In the genomic region with DNA sequence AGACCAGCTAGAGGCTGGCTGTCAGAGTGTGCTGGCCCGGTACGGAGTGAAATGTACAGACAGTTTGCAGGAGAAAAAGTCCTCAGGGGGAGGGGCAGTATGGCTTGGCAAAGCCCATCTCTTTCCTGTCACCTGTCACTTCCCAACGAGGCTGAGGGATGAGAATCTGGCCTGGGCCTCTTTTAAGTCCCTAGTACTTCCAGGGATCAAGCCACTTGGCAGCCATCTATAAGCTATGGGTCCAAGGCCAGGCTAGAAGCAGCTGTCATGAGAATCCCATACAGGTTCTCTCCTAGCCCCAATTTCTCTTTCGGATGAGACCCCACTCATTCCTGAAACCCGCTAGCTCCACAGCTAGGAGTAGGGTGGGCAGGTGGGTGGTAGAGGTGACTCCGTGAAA, we compare ENCODE assay signal across 18 mouse cellular contexts. TPM values are rescaled to one million over a fixed set of nuclear protein-coding genes. Genes with fewer than 3 reads are reported as not detected.
DNase-seq lines count a peak whose midpoint lies in the region; ATAC-seq lines count a peak whose summit lies in the region.
"Had no signal": no experiment of that assay in that cellular context is flagged by ENCODE, and none has a peak within 500 bp of the region (broad histone marks: within the 10 kb centered on the region; RNA-seq: fewer than 3 reads in every experiment).

No protein-coding gene starts in this region.

- WGBS in forebrain, embryonic 11.5 days = 83% methylated on average over 6 of the region's 6 CpGs
- WGBS in forebrain, embryonic 16.5 days = 76% methylated on average over 6 of the region's 6 CpGs
- WGBS in neural tube, embryonic 12.5 days = 83% methylated on average over 6 of the region's 6 CpGs
- 75% methylated on average over 6 of the region's 6 CpGs for WGBS in neural tube, embryonic 15.5 days
- 69% methylated on average over 6 of the region's 6 CpGs for WGBS in stomach, embryonic 16.5 days

- no peaks in the 10 kb centered on the region for H3K36me3 ChIP-seq in forebrain, embryonic 11.5 days (ENCODE audit: control insufficient read depth, insufficient read depth, low read length)
- H3K36me3 ChIP-seq in forebrain, embryonic 16.5 days (ENCODE audit: control insufficient read depth, insufficient read depth) = no peaks in the 10 kb centered on the region
- H3K36me3 ChIP-seq in neural tube, embryonic 12.5 days = no peaks in the 10 kb centered on the region
- no peaks in the 10 kb centered on the region for H3K36me3 ChIP-seq in neural tube, embryonic 15.5 days
- H3K36me3 ChIP-seq in stomach, embryonic 16.5 days (ENCODE audit: control insufficient read depth, insufficient read depth, low read length) = no peaks in the 10 kb centered on the region
- H3K36me3 ChIP-seq: embryonic facial prominence, embryonic 13.5 days; hindbrain, embryonic 15.5 days; limb, embryonic 15.5 days had no signal

- no peak overlapping the region for H3K9ac ChIP-seq in forebrain, embryonic 11.5 days (ENCODE audit: low read length)
- no peak overlapping the region for H3K9ac ChIP-seq in forebrain, embryonic 16.5 days (replicated peaks; ENCODE audit: low read depth, low read length)
- 0 out of 2 replicates have a peak overlapping the region, but pooled peaks have one; percentile 8 for H3K9ac ChIP-seq in neural tube, embryonic 12.5 days
- no peak overlapping the region for H3K9ac ChIP-seq in neural tube, embryonic 15.5 days (replicated peaks)
- no peak overlapping the region; the same call in 1 of the 2 replicates for H3K9ac ChIP-seq in stomach, embryonic 16.5 days (ENCODE audit: low read length)
- H3K9ac ChIP-seq: embryonic facial prominence, embryonic 13.5 days; forebrain, embryonic 13.5 days; hindbrain, embryonic 15.5 days; limb, embryonic 15.5 days had no signal

- H3K4me2 ChIP-seq in forebrain, embryonic 11.5 days (ENCODE audit: low read depth, low read length, severe bottlenecking) = no peak overlapping the region
- no peak overlapping the region for H3K4me2 ChIP-seq in forebrain, embryonic 16.5 days (ENCODE audit: low read length)
- H3K4me2 ChIP-seq in neural tube, embryonic 12.5 days (replicated peaks) = no peak overlapping the region
- no peak overlapping the region for H3K4me2 ChIP-seq in neural tube, embryonic 15.5 days
- no peak overlapping the region for H3K4me2 ChIP-seq in stomach, embryonic 16.5 days (ENCODE audit: low read depth, low read length)
- H3K4me2 ChIP-seq: embryonic facial prominence, embryonic 13.5 days; forebrain, embryonic 13.5 days; hindbrain, embryonic 15.5 days; limb, embryonic 15.5 days had no signal

- no peaks in the 10 kb centered on the region for H3K9me3 ChIP-seq in forebrain, embryonic 11.5 days (ENCODE audit: control insufficient read depth, low read length)
- H3K9me3 ChIP-seq in forebrain, embryonic 16.5 days (ENCODE audit: control insufficient read depth, low read length) = no peaks in the 10 kb centered on the region
- H3K9me3 ChIP-seq in neural tube, embryonic 12.5 days = no peaks in the 10 kb centered on the region
- no peaks in the 10 kb centered on the region for H3K9me3 ChIP-seq in neural tube, embryonic 15.5 days (replicated peaks)
- H3K9me3 ChIP-seq in stomach, embryonic 16.5 days (replicated peaks; ENCODE audit: control insufficient read depth, low read length) = no peaks in the 10 kb centered on the region
- H3K9me3 ChIP-seq: embryonic facial prominence, embryonic 13.5 days; forebrain, embryonic 13.5 days; hindbrain, embryonic 15.5 days; limb, embryonic 15.5 days; megakaryocyte, embryonic 14.5 days had no signal

- H3K27ac ChIP-seq in forebrain, embryonic 11.5 days (ENCODE audit: low read depth, low read length) = no peak overlapping the region
- H3K27ac ChIP-seq in forebrain, embryonic 16.5 days (ENCODE audit: low read length) = no peak overlapping the region
- H3K27ac ChIP-seq in neural tube, embryonic 12.5 days = no peak overlapping the region
- H3K27ac ChIP-seq in neural tube, embryonic 15.5 days (replicated peaks) = no peak overlapping the region
- peak overlapping the region; percentile 87 for H3K27ac ChIP-seq in stomach, embryonic 16.5 days (ENCODE audit: low read length)
- H3K27ac ChIP-seq: embryonic facial prominence, embryonic 13.5 days; forebrain, embryonic 13.5 days; hindbrain, embryonic 15.5 days; layer of hippocampus, adult 2 months; limb, embryonic 15.5 days had no signal

- ATAC-seq in forebrain, embryonic 11.5 days (replicated peaks; ENCODE audit: low FRiP score) = no peak
- ATAC-seq in forebrain, embryonic 16.5 days = no peak
- no peak for ATAC-seq in neural tube, embryonic 12.5 days (ENCODE audit: low FRiP score, low read depth)
- ATAC-seq in neural tube, embryonic 15.5 days (ENCODE audit: low FRiP score) = no peak
- no peak for ATAC-seq in stomach, embryonic 16.5 days (ENCODE audit: insufficient read depth, low FRiP score)
- ATAC-seq: forebrain, embryonic 13.5 days had no signal

- peak; percentile 35 for DNase-seq in forebrain, embryonic 11.5 days (ENCODE audit: low spot score)
- peak; percentile 68 to 72 for DNase-seq in cerebellum, postnatal 14 days
- no peak for DNase-seq in adrenal gland, postnatal 25 days
- DNase-seq in urinary bladder, postnatal 36 days (ENCODE audit: low spot score in 2 of 2) = no peak
- DNase-seq: adrenal gland, postnatal 36 days; heart, adult 18-20 months; kidney, adult 8-10 months; lung, adult 2 months had no signal

- no peaks in the 10 kb centered on the region; the same call in 1 of the 2 replicates for H3K4me1 ChIP-seq in forebrain, embryonic 11.5 days (replicated peaks; ENCODE audit: control insufficient read depth, insufficient read depth, low read length)
- peaks cover 11% of the 10 kb centered on the region for H3K4me1 ChIP-seq in forebrain, embryonic 16.5 days (replicated peaks; ENCODE audit: control insufficient read depth, insufficient read depth, low read length)
- peaks cover 6% of the 10 kb centered on the region for H3K4me1 ChIP-seq in neural tube, embryonic 12.5 days
- peaks cover 16% of the 10 kb centered on the region; the same call in 1 of the 2 replicates for H3K4me1 ChIP-seq in neural tube, embryonic 15.5 days
- peaks cover 4% of the 10 kb centered on the region; the same call in 1 of the 2 replicates for H3K4me1 ChIP-seq in stomach, embryonic 16.5 days (ENCODE audit: control insufficient read depth, insufficient read depth, low read length)

- peaks cover 13% of the 10 kb centered on the region for H3K27me3 ChIP-seq in forebrain, embryonic 11.5 days (ENCODE audit: control insufficient read depth, insufficient read depth, low read length)
- H3K27me3 ChIP-seq in forebrain, embryonic 16.5 days (replicated peaks; ENCODE audit: control insufficient read depth, insufficient read depth, low read length) = peaks cover 8% of the 10 kb centered on the region
- H3K27me3 ChIP-seq in neural tube, embryonic 12.5 days (replicated peaks) = peaks cover 25% of the 10 kb centered on the region
- H3K27me3 ChIP-seq in neural tube, embryonic 15.5 days (replicated peaks) = peaks cover 15% of the 10 kb centered on the region
- peaks cover 12% of the 10 kb centered on the region for H3K27me3 ChIP-seq in stomach, embryonic 16.5 days (ENCODE audit: control insufficient read depth, insufficient read depth, low read length)

- no peak overlapping the region for H3K4me3 ChIP-seq in forebrain, embryonic 11.5 days (ENCODE audit: low read depth, low read length)
- no peak overlapping the region for H3K4me3 ChIP-seq in forebrain, embryonic 16.5 days (replicated peaks; ENCODE audit: low read length)
- no peak overlapping the region for H3K4me3 ChIP-seq in neural tube, embryonic 12.5 days
- no peak overlapping the region for H3K4me3 ChIP-seq in neural tube, embryonic 15.5 days (replicated peaks)
- H3K4me3 ChIP-seq in stomach, embryonic 16.5 days (replicated peaks; ENCODE audit: low read length) = no peak overlapping the region
- H3K4me3 ChIP-seq: embryonic facial prominence, embryonic 13.5 days; forebrain, embryonic 13.5 days; hindbrain, embryonic 15.5 days; layer of hippocampus, adult 2 months; limb, embryonic 15.5 days; megakaryocyte, embryonic 14.5 days had no signal

RNA-seq across cellular contexts. Expression of a gene that starts 5.6 kb away (rescaled TPM):
- polyA plus RNA-seq in forebrain, embryonic 11.5 days (2014; fragmentation: Nextera tagmentation; extraction: Ambion mirVana) = 2.5 and 2.8 TPM in 2 replicates
- polyA plus RNA-seq in forebrain, embryonic 16.5 days (2015; fragmentation: Nextera tagmentation; extraction: Ambion mirVana) = 5.6 and 7.6 TPM in 2 replicates
- 12.6 and 18.8 TPM in 2 replicates for polyA plus RNA-seq in neural tube, embryonic 12.5 days (2016; fragmentation: Nextera tagmentation; extraction: Ambion mirVana)
- polyA plus RNA-seq in neural tube, embryonic 15.5 days (2015; fragmentation: Nextera tagmentation; extraction: Ambion mirVana) = 9.8 and 18.7 TPM in 2 replicates
- polyA plus RNA-seq in stomach, embryonic 16.5 days (2015; fragmentation: Nextera tagmentation; extraction: Ambion mirVana) = 26.4 and 27.1 TPM in 2 replicates
- total RNA-seq in adrenal gland, postnatal 25 days (2021) = 2.4 and 3.5 TPM in 2 replicates

RNA-seq across cellular contexts. Expression of a gene that starts 53.6 kb away (rescaled TPM):
- polyA plus RNA-seq in forebrain, embryonic 11.5 days (2014; fragmentation: Nextera tagmentation; extraction: Ambion mirVana) = 0.57 and 0.84 TPM in 2 replicates
- 0.68 and 0.79 TPM in 2 replicates for polyA plus RNA-seq in forebrain, embryonic 16.5 days (2015; fragmentation: Nextera tagmentation; extraction: Ambion mirVana)
- 0.97 and 1.5 TPM in 2 replicates for polyA plus RNA-seq in neural tube, embryonic 12.5 days (2016; fragmentation: Nextera tagmentation; extraction: Ambion mirVana)
- polyA plus RNA-seq in neural tube, embryonic 15.5 days (2015; fragmentation: Nextera tagmentation; extraction: Ambion mirVana) = 0.73 and 1.7 TPM in 2 replicates
- polyA plus RNA-seq in stomach, embryonic 16.5 days (2015; fragmentation: Nextera tagmentation; extraction: Ambion mirVana) = 2.9 and 3.1 TPM in 2 replicates
- 2.1 and 2.9 TPM in 2 replicates for total RNA-seq in adrenal gland, postnatal 25 days (2021)

Comparison
In these comparisons a context has a peak if more than half of its experiments do, and no peak if none do; other contexts are left out.
1. DNase-seq: peak in forebrain, embryonic 11.5 days (single experiment) and cerebellum, postnatal 14 days (2 of 2); none in adrenal gland, postnatal 25 days (single experiment) and urinary bladder, postnatal 36 days (0 of 2).